Comparison of ENCODE assay signal across 24 mouse cellular contexts in the genomic region with DNA sequence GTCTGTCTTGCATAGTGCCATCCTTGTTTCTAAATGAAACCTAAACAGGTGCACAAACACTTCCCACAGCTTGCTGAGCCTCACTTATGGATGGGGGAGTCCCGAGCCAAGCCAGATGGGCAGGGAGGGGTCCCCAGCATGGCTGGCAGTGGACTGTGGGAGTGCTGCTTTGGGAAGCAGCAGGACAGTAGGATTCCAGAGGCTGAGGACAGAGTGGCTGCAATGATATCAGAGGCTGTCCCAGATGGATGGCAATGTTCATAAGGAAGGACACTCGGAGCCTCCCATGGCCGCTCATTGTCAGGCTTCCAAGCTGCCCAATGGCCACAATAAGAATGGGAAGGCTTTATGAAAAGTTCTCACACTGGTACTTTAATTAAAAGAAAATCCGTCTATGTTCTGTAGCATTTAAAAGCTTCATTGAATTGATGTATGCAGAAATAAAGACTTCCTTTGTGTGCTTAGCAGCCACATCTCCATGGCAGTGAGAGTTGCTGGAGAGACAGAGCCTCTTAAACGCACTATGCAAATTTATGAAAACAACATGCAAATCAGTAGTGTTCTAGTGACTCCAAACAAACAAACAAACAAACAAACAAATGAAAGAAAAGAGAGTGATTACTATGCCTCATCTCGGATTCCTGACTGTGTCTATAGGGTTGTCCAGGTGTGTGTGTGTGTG.
A peak's percentile ranks its signal among the peaks of the same experiment; 100 is the strongest.
DNase-seq lines count a peak whose midpoint lies in the region; ATAC-seq and TF ChIP-seq lines count a peak whose summit lies in the region.
"Had no signal": no experiment of that assay in that cellular context is flagged by ENCODE, and none has a peak within 500 bp of the region (broad histone marks: within the 10 kb centered on the region; RNA-seq: fewer than 3 reads in every experiment).

No protein-coding gene starts in this region.

- DNase-seq in forebrain, embryonic 11.5 days (ENCODE audit: low spot score): no peak
- DNase-seq in midbrain, embryonic 14.5 days: no peak
- no peak for DNase-seq in midbrain, embryonic 11.5 days (ENCODE audit: low spot score, missing footprints)
- peak; percentile 67 for DNase-seq in brain, embryonic 14.5 days (ENCODE audit: low read depth)
- no peak for DNase-seq in embryo, embryonic 10 days (ENCODE audit: low spot score)
- DNase-seq in MN1 (ENCODE audit: low spot score): no peak
- DNase-seq: adrenal gland, postnatal 10 days; cerebellum, adult 11 months; embryo, embryonic 11 days; kidney, adult 18-20 months; layer of hippocampus, postnatal 36 days; liver, postnatal 0 days; lung, postnatal 14 days; retina, postnatal 1 day; thymus, adult 18-20 months had no signal

- no peak for TF ChIP-seq POLR2A in brain, embryonic 14.5 days (IDR thresholded peaks at IDR 0.05; ENCODE audit: borderline replicate concordance, extremely low read depth, insufficient read depth, insufficient read length, poor library complexity, severe bottlenecking)

- no peaks in the 10 kb centered on the region for H3K27me3 ChIP-seq in forebrain, embryonic 13.5 days
- no peaks in the 10 kb centered on the region for H3K27me3 ChIP-seq in forebrain, embryonic 11.5 days (ENCODE audit: control insufficient read depth, insufficient read depth, low read length)
- no peaks in the 10 kb centered on the region for H3K27me3 ChIP-seq in midbrain, embryonic 14.5 days (ENCODE audit: control insufficient read depth, insufficient read depth, low read length)
- no peaks in the 10 kb centered on the region for H3K27me3 ChIP-seq in midbrain, embryonic 11.5 days (ENCODE audit: control insufficient read depth, insufficient read depth, low read length)
- H3K27me3 ChIP-seq in hindbrain, embryonic 15.5 days: no peaks in the 10 kb centered on the region

- no peak for TF ChIP-seq CTCF in brain, embryonic 14.5 days (IDR thresholded peaks at IDR 0.05; ENCODE audit: borderline replicate concordance, extremely low read depth, insufficient read depth, insufficient read length)

- no peaks in the 10 kb centered on the region for H3K9me3 ChIP-seq in forebrain, embryonic 13.5 days (replicated peaks)
- H3K9me3 ChIP-seq in forebrain, embryonic 11.5 days (ENCODE audit: control insufficient read depth, low read length): no peaks in the 10 kb centered on the region
- H3K9me3 ChIP-seq in midbrain, embryonic 14.5 days (ENCODE audit: control insufficient read depth, low read length): no peaks in the 10 kb centered on the region
- no peaks in the 10 kb centered on the region for H3K9me3 ChIP-seq in midbrain, embryonic 11.5 days (ENCODE audit: control insufficient read depth, low read length)
- H3K9me3 ChIP-seq in hindbrain, embryonic 15.5 days: no peaks in the 10 kb centered on the region
- H3K9me3 ChIP-seq: heart, embryonic 10.5 days; limb, embryonic 10.5 days; megakaryocyte, embryonic 14.5 days had no signal

- H3K4me1 ChIP-seq in forebrain, embryonic 13.5 days: peaks cover 23% of the 10 kb centered on the region
- 0 out of 2 replicates have a peak, but pooled peaks cover 2% of the 10 kb centered on the region for H3K4me1 ChIP-seq in forebrain, embryonic 11.5 days (replicated peaks; ENCODE audit: control insufficient read depth, insufficient read depth, low read length)
- H3K4me1 ChIP-seq in midbrain, embryonic 14.5 days (ENCODE audit: control insufficient read depth, insufficient read depth, low read length): no peaks in the 10 kb centered on the region
- no peaks in the 10 kb centered on the region for H3K4me1 ChIP-seq in midbrain, embryonic 11.5 days (ENCODE audit: control insufficient read depth, insufficient read depth, low read length)
- no peaks in the 10 kb centered on the region; the same call in 1 of the 2 replicates for H3K4me1 ChIP-seq in hindbrain, embryonic 15.5 days (replicated peaks)
- H3K4me1 ChIP-seq: limb, embryonic 10.5 days; megakaryocyte, embryonic 14.5 days had no signal

- no peak overlapping the region for H3K27ac ChIP-seq in forebrain, embryonic 13.5 days
- no peak overlapping the region for H3K27ac ChIP-seq in forebrain, embryonic 11.5 days (ENCODE audit: low read depth, low read length)
- H3K27ac ChIP-seq in midbrain, embryonic 14.5 days (replicated peaks; ENCODE audit: low read depth, low read length): no peak overlapping the region
- H3K27ac ChIP-seq in midbrain, embryonic 11.5 days (ENCODE audit: low read depth, low read length): no peak overlapping the region
- H3K27ac ChIP-seq in hindbrain, embryonic 15.5 days (replicated peaks): peak overlapping the region; percentile 50
- H3K27ac ChIP-seq: heart, embryonic 10.5 days; kidney, postnatal 0 days; layer of hippocampus, adult 2 months; limb, embryonic 10.5 days had no signal

- no peak overlapping the region for H3K4me3 ChIP-seq in forebrain, embryonic 13.5 days
- H3K4me3 ChIP-seq in forebrain, embryonic 11.5 days (ENCODE audit: low read depth, low read length): no peak overlapping the region
- H3K4me3 ChIP-seq in midbrain, embryonic 14.5 days (replicated peaks; ENCODE audit: low read depth, low read length): no peak overlapping the region
- H3K4me3 ChIP-seq in midbrain, embryonic 11.5 days (ENCODE audit: low read depth, low read length): no peak overlapping the region
- H3K4me3 ChIP-seq in hindbrain, embryonic 15.5 days: no peak overlapping the region
- H3K4me3 ChIP-seq: heart, embryonic 10.5 days; layer of hippocampus, adult 2 months; limb, embryonic 10.5 days; megakaryocyte, embryonic 14.5 days had no signal

- no peak overlapping the region for H3K4me2 ChIP-seq in forebrain, embryonic 13.5 days
- no peak overlapping the region for H3K4me2 ChIP-seq in forebrain, embryonic 11.5 days (ENCODE audit: low read depth, low read length, severe bottlenecking)
- no peak overlapping the region for H3K4me2 ChIP-seq in midbrain, embryonic 14.5 days (ENCODE audit: low read length)
- no peak overlapping the region for H3K4me2 ChIP-seq in midbrain, embryonic 11.5 days
- H3K4me2 ChIP-seq in hindbrain, embryonic 15.5 days: no peak overlapping the region

- ATAC-seq in forebrain, embryonic 13.5 days: peak; percentile 70; the same call in 1 of the 2 replicates
- no peak for ATAC-seq in forebrain, embryonic 11.5 days (replicated peaks; ENCODE audit: low FRiP score)
- peak; percentile 20; the same call in 1 of the 2 replicates for ATAC-seq in midbrain, embryonic 14.5 days (ENCODE audit: low FRiP score, low TSS enrichment)
- no peak for ATAC-seq in midbrain, embryonic 11.5 days (ENCODE audit: low FRiP score)
- ATAC-seq in hindbrain, embryonic 15.5 days (ENCODE audit: low FRiP score, low read depth): peak; percentile 87
- ATAC-seq: activated CD4-positive, CD25-positive, alpha-beta regulatory T cell, adult 4 months; CD4-positive, CD25-positive, alpha-beta regulatory T cell, adult 4 months; liver, postnatal 0 days had no signal

- H3K9ac ChIP-seq in forebrain, embryonic 13.5 days: no peak overlapping the region
- H3K9ac ChIP-seq in forebrain, embryonic 11.5 days (ENCODE audit: low read length): no peak overlapping the region
- H3K9ac ChIP-seq in midbrain, embryonic 14.5 days (replicated peaks; ENCODE audit: low read length): no peak overlapping the region
- no peak overlapping the region for H3K9ac ChIP-seq in midbrain, embryonic 11.5 days (ENCODE audit: low read length)
- no peak overlapping the region for H3K9ac ChIP-seq in hindbrain, embryonic 15.5 days
- H3K9ac ChIP-seq: liver, postnatal 0 days had no signal

- no peaks in the 10 kb centered on the region for H3K36me3 ChIP-seq in forebrain, embryonic 13.5 days (ENCODE audit: poor library complexity, severe bottlenecking)
- no peaks in the 10 kb centered on the region for H3K36me3 ChIP-seq in forebrain, embryonic 11.5 days (ENCODE audit: control insufficient read depth, insufficient read depth, low read length)
- no peaks in the 10 kb centered on the region for H3K36me3 ChIP-seq in midbrain, embryonic 14.5 days (ENCODE audit: control insufficient read depth, insufficient read depth, low read length)
- no peaks in the 10 kb centered on the region for H3K36me3 ChIP-seq in midbrain, embryonic 11.5 days (ENCODE audit: control insufficient read depth, insufficient read depth, low read length)
- H3K36me3 ChIP-seq in hindbrain, embryonic 15.5 days: no peaks in the 10 kb centered on the region
- H3K36me3 ChIP-seq: heart, embryonic 10.5 days; limb, embryonic 10.5 days had no signal

- WGBS in forebrain, embryonic 13.5 days: 32% methylated on average over 6 of the region's 6 CpGs
- 69% methylated on average over 6 of the region's 6 CpGs for WGBS in forebrain, embryonic 11.5 days
- WGBS in midbrain, embryonic 14.5 days: 63% methylated on average over 6 of the region's 6 CpGs
- WGBS in midbrain, embryonic 11.5 days: 76% methylated on average over 6 of the region's 6 CpGs
- WGBS in hindbrain, embryonic 15.5 days: 36% methylated on average over 6 of the region's 6 CpGs

Comparison
In these comparisons a context has a peak if more than half of its experiments do, and no peak if none do; other contexts are left out.
1. ATAC-seq: peak in forebrain, embryonic 13.5 days (single experiment), midbrain, embryonic 14.5 days (single experiment) and hindbrain, embryonic 15.5 days (single experiment); none in forebrain, embryonic 11.5 days (single experiment) and midbrain, embryonic 11.5 days (single experiment).